Mouse (Mus musculus) midbrain, embryonic 13.5 days (tissue): ENCODE measurements around the gene Ceacam18. TPM values are rescaled to one million over a fixed set of nuclear protein-coding genes. Genes with fewer than 3 reads are reported as not detected.
"Not testable (repeated sequence)": the region's sequence is repeated elsewhere in the genome, so short reads cannot be mapped to it uniquely, and the experiment has no call there.

ENCODE experiments used
- ATAC-seq: fragments of 200-750 bp; cut with Nextera tagmentation; 2 replicates; pipeline ENCODE4 v1.8.0; 2017; ENCODE audit warnings: mild to moderate bottlenecking, moderate TSS enrichment, moderate library complexity
- H3K27ac ChIP-seq: fragments of 300-500 bp; sonication (generic); 2 replicates; pipeline ENCODE4 v1.5.1; 2015; ENCODE audit warnings: inconsistent platforms, mild to moderate bottlenecking, moderate library complexity
- H3K27me3 ChIP-seq: fragments of 300-500 bp; sonication (generic); 2 replicates; pipeline ENCODE4 v1.6.1; 2015; ENCODE audit warnings: mild to moderate bottlenecking, inconsistent platforms
- H3K36me3 ChIP-seq: fragments of 300-500 bp; sonication (generic); 2 replicates; pipeline ENCODE4 v1.6.1; 2015; ENCODE audit warnings: mild to moderate bottlenecking, inconsistent platforms
- H3K4me1 ChIP-seq: fragments of 300-500 bp; sonication (generic); replicated peaks from 2 replicates; pipeline ENCODE4 v1.6.1; 2015; ENCODE audit warnings: inconsistent platforms
- H3K4me2 ChIP-seq: fragments of 300-500 bp; sonication (generic); replicated peaks from 2 replicates; pipeline ENCODE4 v1.6.1; 2015; ENCODE audit warnings: moderate library complexity, mild to moderate bottlenecking, inconsistent platforms
- H3K4me3 ChIP-seq: fragments of 300-500 bp; sonication (generic); replicated peaks from 2 replicates; pipeline ENCODE4 v1.5.1; 2015; ENCODE audit warnings: mild to moderate bottlenecking, inconsistent platforms
- H3K9ac ChIP-seq: fragments of 300-500 bp; sonication (generic); replicated peaks from 2 replicates; pipeline ENCODE4 v1.6.1; 2015; ENCODE audit warnings: mild to moderate bottlenecking, inconsistent platforms
- H3K9me3 ChIP-seq: fragments of 300-500 bp; sonication (generic); 2 replicates; pipeline ENCODE4 v1.6.1; 2016; ENCODE audit warnings: mild to moderate bottlenecking, inconsistent platforms
- WGBS: fragments of 180-500 bp; shearing (Covaris S2); methylation state at CpG from one replicate; pipeline ENCODE4 v1.1.7; 2015; 5-methylcytosine and 5-hydroxymethylcytosine counted together
- polyA plus RNA-seq: library from polyadenylated mRNA; unstranded; fragments of >200 nt; fragmentation: Nextera tagmentation; extraction: Ambion mirVana; gene quantifications from 2 replicates; pipeline ENCODE4 v1.2.1, GENCODE M21; 2015

Ceacam18 gene
- polyA plus RNA-seq, 1 experiment from 2014 or later, result not detected

GRCm38 (mm10) chr7:43633940-43634339 is 567 bp upstream of the Ceacam18 start:
- H3K36me3 ChIP-seq, result no peaks in the 10 kb centered on the region
- no peaks in the 10 kb centered on the region for H3K4me1 ChIP-seq
- H3K27me3 ChIP-seq, result no peaks in the 10 kb centered on the region
- H3K27ac ChIP-seq, result no peak overlapping the region
- 87% methylated on average over 4 of the region's 4 CpGs for WGBS
- no peak overlapping the region for H3K9ac ChIP-seq
- no peak overlapping the region for H3K4me3 ChIP-seq
- no peak for ATAC-seq
- no peak overlapping the region for H3K4me2 ChIP-seq
- H3K9me3 ChIP-seq, result no peaks in the 10 kb centered on the region

GRCm38 (mm10) chr7:43636194-43636593 is 1.7 kb downstream of the Ceacam18 start:
- Histone ChIP-seq H3K4me2 (no peak overlapping the region), H3K27me3 (no peaks in the 10 kb centered on the region), H3K4me3 (no peak overlapping the region), H3K4me1 (no peaks in the 10 kb centered on the region), H3K36me3 (no peaks in the 10 kb centered on the region), H3K9ac (no peak overlapping the region), H3K9me3 (no peaks in the 10 kb centered on the region), H3K27ac (no peak overlapping the region)
- WGBS, result 79% methylated on average over 2 of the region's 2 CpGs
- no peak for ATAC-seq

GRCm38 (mm10) chr7:43637118-43637517 is 2.6 kb downstream of the Ceacam18 start:
- Histone ChIP-seq H3K4me1 (no peaks in the 10 kb centered on the region), H3K4me3 (no peak overlapping the region), H3K36me3 (no peaks in the 10 kb centered on the region), H3K9me3 (no peaks in the 10 kb centered on the region), H3K4me2 (no peak overlapping the region), H3K27ac (no peak overlapping the region), H3K9ac (no peak overlapping the region), H3K27me3 (no peaks in the 10 kb centered on the region)
- WGBS, result 43% methylated on average over 1 of the region's 1 CpGs
- ATAC-seq, result no peak

DNA sequence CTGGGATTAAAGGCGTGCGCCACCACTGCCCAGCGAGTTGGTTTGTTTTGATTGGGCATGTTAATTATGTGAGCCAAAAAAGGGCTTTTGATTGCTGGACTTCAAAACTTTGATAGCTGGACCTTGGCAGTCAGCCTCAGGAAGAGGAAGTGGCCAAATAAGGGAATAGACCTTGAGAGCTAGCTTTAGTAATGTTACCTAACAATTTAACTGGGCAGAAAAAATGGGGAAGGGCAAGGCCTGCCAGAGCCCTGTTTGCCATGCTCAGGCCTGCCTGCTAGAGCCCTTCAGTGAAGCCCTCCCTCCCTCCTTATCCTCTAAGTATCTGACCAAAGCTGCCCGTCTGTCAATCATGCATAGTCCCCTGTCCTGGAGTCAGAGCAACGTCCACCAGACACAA is 8.1 kb downstream of the Ceacam18 start:
- ATAC-seq, result no peak
- Histone ChIP-seq H3K27ac (no peak overlapping the region), H3K4me3 (no peak overlapping the region), H3K9ac (no peak overlapping the region), H3K9me3 (no peaks in the 10 kb centered on the region), H3K27me3 (no peaks in the 10 kb centered on the region), H3K36me3 (no peaks in the 10 kb centered on the region), H3K4me2 (no peak overlapping the region), H3K4me1 (no peaks in the 10 kb centered on the region)
- WGBS, result 86% methylated on average over 5 of the region's 5 CpGs

- 87% methylated on average over 17 of the region's 17 CpGs for WGBS
- Histone ChIP-seq H3K4me2 (no peak overlapping the region), H3K27ac (no peak overlapping the region)
These were observed 8.6 kb downstream of the Ceacam18 start for GRCm38 (mm10) chr7:43643046-43643652.

GRCm38 (mm10) chr7:43652683-43653082 is 18.2 kb downstream of the Ceacam18 start:
- ATAC-seq, result no peak
- H3K4me2 ChIP-seq, result no peak overlapping the region
- H3K27ac ChIP-seq, result no peak overlapping the region
- WGBS, result 91% methylated on average over 6 of the region's 6 CpGs
- no peak overlapping the region for H3K9ac ChIP-seq
- no peaks in the 10 kb centered on the region for H3K27me3 ChIP-seq
- no peaks in the 10 kb centered on the region for H3K4me1 ChIP-seq
- no peaks in the 10 kb centered on the region for H3K36me3 ChIP-seq
- peaks cover 5% of the 10 kb centered on the region; the same call in 1 of the 2 replicates for H3K9me3 ChIP-seq
- no peak overlapping the region for H3K4me3 ChIP-seq

More at GRCm38 (mm10) chr7:43643046-43643652, 8.6 kb downstream of the Ceacam18 start:
- no peak for ATAC-seq
- Histone ChIP-seq H3K36me3 (no peaks in the 10 kb centered on the region), H3K27me3 (no peaks in the 10 kb centered on the region), H3K4me3 (no peak overlapping the region), H3K4me1 (no peaks in the 10 kb centered on the region), H3K9me3 (no peaks in the 10 kb centered on the region), H3K9ac (no peak overlapping the region)

DNA sequence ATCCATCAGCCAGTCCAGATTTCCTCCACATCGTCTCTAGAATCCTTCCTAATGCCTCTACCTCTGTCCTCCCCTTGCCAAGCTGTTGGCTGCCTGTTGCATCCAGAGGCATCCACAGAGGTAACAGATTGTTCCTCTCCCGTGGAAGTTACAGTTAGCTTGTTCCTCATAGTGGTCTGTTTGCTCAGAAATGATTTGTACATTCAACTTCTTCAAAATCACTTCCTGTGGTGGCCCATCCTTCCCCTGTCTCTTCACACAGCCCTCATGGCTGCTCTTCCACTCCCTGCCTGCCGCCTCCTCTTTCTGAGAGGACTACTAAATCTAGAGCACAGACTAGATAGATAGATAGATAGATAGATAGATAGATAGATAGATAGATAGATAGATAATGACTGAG is 20.0 kb downstream of the Ceacam18 start:
- Histone ChIP-seq H3K9me3 (peaks cover 5% of the 10 kb centered on the region; the same call in 1 of the 2 replicates), H3K36me3 (no peaks in the 10 kb centered on the region), H3K4me2 (no peak overlapping the region), H3K27me3 (no peaks in the 10 kb centered on the region), H3K4me3 (no peak overlapping the region), H3K27ac (no peak overlapping the region), H3K9ac (no peak overlapping the region), H3K4me1 (no peaks in the 10 kb centered on the region)
- no peak for ATAC-seq
- 83% methylated on average over 3 of the region's 3 CpGs for whole genome bisulfite sequencing

GRCm38 (mm10) chr7:43656232-43656631 is 21.7 kb downstream of the Ceacam18 start:
- Histone ChIP-seq H3K4me2 (no peak overlapping the region), H3K9me3 (peaks cover 5% of the 10 kb centered on the region; the same call in 1 of the 2 replicates), H3K27ac (no peak overlapping the region), H3K4me3 (no peak overlapping the region), H3K9ac (no peak overlapping the region), H3K36me3 (no peaks in the 10 kb centered on the region), H3K4me1 (no peaks in the 10 kb centered on the region), H3K27me3 (no peaks in the 10 kb centered on the region)
- 84% methylated on average over 6 of the region's 6 CpGs for WGBS
- ATAC-seq, result no peak

DNA sequence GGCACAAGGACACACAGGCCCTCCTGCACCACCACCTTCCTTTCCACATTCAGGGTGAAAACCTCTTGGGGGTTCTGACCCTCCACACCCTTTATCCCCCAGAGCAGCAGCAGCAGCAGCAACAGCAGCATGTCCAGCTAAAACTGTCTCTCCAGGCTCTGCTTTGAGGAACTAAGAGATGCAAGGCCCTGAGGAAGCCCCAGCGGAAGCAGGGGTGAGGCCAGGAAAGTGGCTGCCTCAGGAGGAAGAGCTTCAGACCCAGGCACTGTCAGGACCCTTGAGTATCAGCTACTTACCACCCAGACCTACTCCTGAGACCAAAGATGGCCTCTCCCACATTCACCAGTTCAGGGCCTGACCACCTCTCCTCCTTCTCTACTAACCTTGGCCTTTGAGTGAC is 25.5 kb downstream of the Ceacam18 start, which contains the start of gene Siglece:
Gene Siglece, minus strand, starts transcription at position 160 of the 400 bp plus-strand sequence.
- no peaks in the 10 kb centered on the region for H3K4me1 ChIP-seq
- H3K9ac ChIP-seq, result no peak within 1 kb of the TSS
- H3K36me3 ChIP-seq, result no peaks in the 10 kb centered on the region
- WGBS, result 80% methylated on average over 1 of the region's 1 CpGs
- no peak within 1 kb of the TSS for H3K27ac ChIP-seq
- H3K4me3 ChIP-seq, result no peak within 1 kb of the TSS
- H3K27me3 ChIP-seq, result no peaks in the 10 kb centered on the region
- no peaks in the 10 kb centered on the region for H3K9me3 ChIP-seq
- no peak within 1 kb of the TSS for H3K4me2 ChIP-seq
- ATAC-seq, result no peak

GRCm38 (mm10) chr7:43662804-43663203 is 28.3 kb downstream of the Ceacam18 start:
- Histone ChIP-seq H3K4me3 (no peak overlapping the region), H3K9ac (no peak overlapping the region), H3K9me3 (no peaks in the 10 kb centered on the region), H3K36me3 (no peaks in the 10 kb centered on the region), H3K4me2 (no peak overlapping the region), H3K27me3 (no peaks in the 10 kb centered on the region), H3K4me1 (no peaks in the 10 kb centered on the region), H3K27ac (no peak overlapping the region)
- no peak for ATAC-seq
- WGBS, result 88% methylated on average over 1 of the region's 1 CpGs

- not testable (repeated sequence) for H3K27me3 ChIP-seq, H3K9me3 ChIP-seq, H3K27ac ChIP-seq, H3K4me2 ChIP-seq, H3K36me3 ChIP-seq, H3K4me3 ChIP-seq, ATAC-seq, H3K4me1 ChIP-seq, H3K9ac ChIP-seq
- WGBS, result 92% methylated on average over 4 of the region's 4 CpGs
These were observed 32.7 kb downstream of the Ceacam18 start for GRCm38 (mm10) chr7:43667221-43667620.

GRCm38 (mm10) chr7:43668582-43668981 is 34.1 kb downstream of the Ceacam18 start:
- 24% methylated on average over 3 of the region's 3 CpGs for WGBS
- H3K9ac ChIP-seq, result no peak overlapping the region
- H3K36me3 ChIP-seq, result no peaks in the 10 kb centered on the region
- no peaks in the 10 kb centered on the region for H3K9me3 ChIP-seq
- H3K4me3 ChIP-seq, result no peak overlapping the region
- ATAC-seq, result no peak
- H3K4me2 ChIP-seq, result no peak overlapping the region
- H3K27me3 ChIP-seq, result no peaks in the 10 kb centered on the region
- H3K27ac ChIP-seq, result no peak overlapping the region
- peaks cover 14% of the 10 kb centered on the region for H3K4me1 ChIP-seq
